Mouse (Mus musculus): ENCODE measurements around the gene Etd. TPM values are rescaled to one million over a fixed set of nuclear protein-coding genes. Genes with fewer than 3 reads are reported as not detected.
"Not testable (repeated sequence)": the region's sequence is repeated elsewhere in the genome, so short reads cannot be mapped to it uniquely, and the experiment has no call there.

Etd gene
- not detected in 2 replicates for polyA plus RNA-seq (2015; fragmentation: Nextera tagmentation; extraction: Ambion mirVana)

GRCm38 (mm10) chrX:53434618-53435017, at the start of gene Etd:
Gene Etd, plus strand, starts transcription at chrX:53434918.
- no peak for ATAC-seq (ENCODE audit: low FRiP score, low read depth)
- Histone ChIP-seq H3K9ac (no peak within 1 kb of the TSS), H3K4me1 (replicated peaks) (no peaks in the 10 kb centered on the region), H3K9me3 (no peaks in the 10 kb centered on the region), H3K36me3 (no peaks in the 10 kb centered on the region), H3K27ac (replicated peaks) (no peak within 1 kb of the TSS), H3K4me2 (no peak within 1 kb of the TSS), H3K4me3 (no peak within 1 kb of the TSS), H3K27me3 (no peaks in the 10 kb centered on the region)
- 91% methylated on average over 3 of the region's 3 CpGs for WGBS

- no peak for ATAC-seq (ENCODE audit: low FRiP score, low read depth)
- H3K9ac ChIP-seq, result no peak overlapping the region
- no peaks in the 10 kb centered on the region for H3K4me1 ChIP-seq (replicated peaks)
- H3K4me3 ChIP-seq, result no peak overlapping the region
- H3K27ac ChIP-seq (replicated peaks), result no peak overlapping the region
- no peaks in the 10 kb centered on the region for H3K27me3 ChIP-seq
- H3K4me2 ChIP-seq, result no peak overlapping the region
- H3K36me3 ChIP-seq, result no peaks in the 10 kb centered on the region
- 68% methylated on average over 3 of the region's 3 CpGs for WGBS
- H3K9me3 ChIP-seq, result no peaks in the 10 kb centered on the region
Observed at GRCm38 (mm10) chrX:53386362-53386761, 48.4 kb upstream of the Etd start.

GRCm38 (mm10) chrX:53432888-53433287, 1.8 kb upstream of the Etd start:
- no peak overlapping the region for H3K4me3 ChIP-seq

GRCm38 (mm10) chrX:53459573-53459972, 24.9 kb downstream of the Etd start:
- no peak overlapping the region for H3K27ac ChIP-seq (replicated peaks)
- no peak overlapping the region for H3K4me3 ChIP-seq
- H3K4me2 ChIP-seq, result no peak overlapping the region
- no peaks in the 10 kb centered on the region for H3K27me3 ChIP-seq
- H3K9ac ChIP-seq, result no peak overlapping the region
- no peaks in the 10 kb centered on the region for H3K4me1 ChIP-seq (replicated peaks)
- H3K9me3 ChIP-seq, result no peaks in the 10 kb centered on the region
- H3K36me3 ChIP-seq, result no peaks in the 10 kb centered on the region
- ATAC-seq (ENCODE audit: low FRiP score, low read depth), result no peak
- WGBS, result 53% methylated on average over 3 of the region's 3 CpGs

More at GRCm38 (mm10) chrX:53432888-53433287, 1.8 kb upstream of the Etd start:
- Histone ChIP-seq H3K27me3 (no peaks in the 10 kb centered on the region), H3K9me3 (no peaks in the 10 kb centered on the region), H3K4me1 (replicated peaks) (no peaks in the 10 kb centered on the region), H3K27ac (replicated peaks) (no peak overlapping the region), H3K36me3 (no peaks in the 10 kb centered on the region), H3K9ac (no peak overlapping the region), H3K4me2 (no peak overlapping the region)
- no peak for ATAC-seq (ENCODE audit: low FRiP score, low read depth)
- 74% methylated on average over 1 of the region's 1 CpGs for WGBS

GRCm38 (mm10) chrX:53464194-53464593, 29.5 kb downstream of the Etd start:
- H3K9me3 ChIP-seq; H3K4me3 ChIP-seq; ATAC-seq (ENCODE audit: low FRiP score, low read depth); H3K9ac ChIP-seq; H3K27ac ChIP-seq (replicated peaks); H3K36me3 ChIP-seq; H3K4me2 ChIP-seq; H3K27me3 ChIP-seq; H3K4me1 ChIP-seq (replicated peaks): not testable (repeated sequence)

Other genes with a start within 250 kb of the Etd start
- gene Plac1, start 194.8 kb upstream of the Etd start, polyA plus RNA-seq (2015; fragmentation: Nextera tagmentation; extraction: Ambion mirVana), result 0.53 and 0.58 TPM in 2 replicates
- 3.5 and 3.7 TPM in 2 replicates for gene Fam122b, start 165.1 kb upstream of the Etd start, polyA plus RNA-seq (2015; fragmentation: Nextera tagmentation; extraction: Ambion mirVana)
- gene Fam122c, start 161.5 kb upstream of the Etd start, polyA plus RNA-seq (2015; fragmentation: Nextera tagmentation; extraction: Ambion mirVana), result not detected in 2 replicates
- gene Mospd1, start 64.4 kb upstream of the Etd start, polyA plus RNA-seq (2015; fragmentation: Nextera tagmentation; extraction: Ambion mirVana), result 42.8 and 43.6 TPM in 2 replicates
- gene Rtl8c, start 173.1 kb downstream of the Etd start, polyA plus RNA-seq (2015; fragmentation: Nextera tagmentation; extraction: Ambion mirVana), result 209 and 220 TPM in 2 replicates
- not detected in 2 replicates for gene Gm14597, start 174.1 kb downstream of the Etd start, polyA plus RNA-seq (2015; fragmentation: Nextera tagmentation; extraction: Ambion mirVana)
- 221 and 240 TPM in 2 replicates for gene Rtl8a, start 208.8 kb downstream of the Etd start, polyA plus RNA-seq (2015; fragmentation: Nextera tagmentation; extraction: Ambion mirVana)
- 189 and 193 TPM in 2 replicates for gene Rtl8b, start 235.5 kb downstream of the Etd start, polyA plus RNA-seq (2015; fragmentation: Nextera tagmentation; extraction: Ambion mirVana)

Measured in hindbrain, embryonic 15.5 days (tissue).